Mouse (Mus musculus) layer of hippocampus, postnatal 14 days (tissue): ENCODE results near the gene St8sia2. TPM values are rescaled to one million over a fixed set of nuclear protein-coding genes. Genes with fewer than 3 reads are reported as not detected.
"Not testable (repeated sequence)": the region's sequence is repeated elsewhere in the genome, so short reads cannot be mapped to it uniquely, and the experiment has no call there.

Experiments
- DNase-seq, 2 experiments: peaks; one replicate each; pipeline ENCODE4 v3.0.0; 2021 to 2022; ENCODE audit warnings: low spot score in 2 of 2, mixed read lengths in 1 of 2
- total RNA-seq, 2 experiments: library from RNA; stranded (reverse); gene quantifications; 2 replicates each; pipeline ENCODE4 v1.2.3; 2021

Gene St8sia2
- total RNA-seq, 2 experiments from 2014 or later, result 4.0 to 4.4 TPM

GRCm38 (mm10) chr7:74000743-74001510, 12.6 kb downstream of the St8sia2 start:
- no peak for DNase-seq

- DNase-seq, result no peak
Observed at GRCm38 (mm10) chr7:73989366-73989765, 24.1 kb downstream of the St8sia2 start.

- DNase-seq, result not testable (repeated sequence)
Observed at GRCm38 (mm10) chr7:73972157-73972556, 41.3 kb downstream of the St8sia2 start.

- no peak for DNase-seq
Observed at GRCm38 (mm10) chr7:73965164-73965563, 48.3 kb downstream of the St8sia2 start.

- no peak for DNase-seq
Observed at GRCm38 (mm10) chr7:73962431-73962830, 51.1 kb downstream of the St8sia2 start.

GRCm38 (mm10) chr7:73954441-73954840, 59.0 kb downstream of the St8sia2 start:
- DNase-seq, result peak; percentile 32 to 53

- no peak for DNase-seq
Observed at GRCm38 (mm10) chr7:73953131-73953530, 60.4 kb downstream of the St8sia2 start.

- no peak for DNase-seq
Observed at GRCm38 (mm10) chr7:73941640-73942039, 71.8 kb downstream of the St8sia2 start.

- DNase-seq, result no peak
Observed at GRCm38 (mm10) chr7:73939236-73939635, 74.3 kb downstream of the St8sia2 start.

GRCm38 (mm10) chr7:73938046-73938810, 75.3 kb downstream of the St8sia2 start:
- DNase-seq, result peak; percentile 23 to 28

- DNase-seq, result no peak
Observed at GRCm38 (mm10) chr7:73936119-73936518, 77.4 kb downstream of the St8sia2 start.

GRCm38 (mm10) chr7:73935703-73936102, 77.8 kb downstream of the St8sia2 start:
- DNase-seq, result no peak

GRCm38 (mm10) chr7:73933036-73933435, 80.5 kb downstream of the St8sia2 start:
- DNase-seq, result no peak

- no peak for DNase-seq
Observed at GRCm38 (mm10) chr7:73920921-73921485, 92.5 kb downstream of the St8sia2 start.

- peak; percentile 73 to 93 for DNase-seq
Observed at GRCm38 (mm10) chr7:73917633-73918311, 95.7 kb downstream of the St8sia2 start.

GRCm38 (mm10) chr7:73911899-73912298, 101.6 kb downstream of the St8sia2 start:
- DNase-seq, result no peak

- no peak for DNase-seq
Observed at GRCm38 (mm10) chr7:73910843-73911242, 102.6 kb downstream of the St8sia2 start.

GRCm38 (mm10) chr7:73909432-73910205, 103.9 kb downstream of the St8sia2 start:
- DNase-seq, result no peak

GRCm38 (mm10) chr7:73894506-73894905, 119.0 kb downstream of the St8sia2 start:
- DNase-seq, result no peak

- DNase-seq, result no peak
Observed at GRCm38 (mm10) chr7:73891830-73892229, 121.7 kb downstream of the St8sia2 start.
